Mouse (Mus musculus): Measurements from ENCODE around the gene AU018091.

DNA sequence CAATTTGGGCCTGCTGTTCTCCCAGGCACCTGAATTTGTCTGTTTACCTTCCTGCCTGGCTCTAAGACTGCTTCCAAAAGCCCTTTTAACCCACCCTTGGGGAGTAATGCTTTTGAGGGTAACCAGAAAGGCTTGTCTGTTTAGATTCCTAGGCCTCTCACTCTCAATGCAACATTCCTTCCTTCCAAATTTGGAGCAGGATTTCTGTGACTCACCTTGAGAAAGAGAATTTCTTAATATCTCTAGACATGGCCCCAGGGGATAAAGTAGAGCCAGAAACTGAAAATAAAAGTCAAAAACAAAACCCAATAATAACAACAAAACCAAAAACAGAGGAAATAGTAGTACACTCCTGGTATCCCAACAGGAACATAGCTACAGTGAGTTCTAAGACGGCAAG, 707 bp downstream of the AU018091 start:
- no peak for TF ChIP-seq CTCF (IDR thresholded peaks at IDR 0.05; ENCODE audit: extremely low read depth, insufficient read depth, low read length)
- no peak for TF ChIP-seq POLR2A (IDR thresholded peaks at IDR 0.05; ENCODE audit: extremely low read depth, insufficient read depth, low read length)

All from cortical plate, adult 2 months (tissue).